Mouse (Mus musculus) E14TG2a.4 (cell line): ENCODE results near the gene Prss48.

Experiments used
- H3K27me3 ChIP-seq: 2 replicates; pipeline ENCODE4 v1.6.1; 2014; ENCODE audit warnings: low read length, control low read depth; ENCODE audit not compliant: insufficient read depth
- H3K36me3 ChIP-seq: 2 replicates; pipeline ENCODE4 v1.6.1; 2014; ENCODE audit warnings: low read length, control low read depth; ENCODE audit not compliant: insufficient read depth
- H3K4me1 ChIP-seq: replicated peaks from 2 replicates; pipeline ENCODE4 v1.6.1; 2014; ENCODE audit warnings: low read depth, low read length, control low read depth
- H3K4me3 ChIP-seq: replicated peaks from 2 replicates; pipeline ENCODE4 v1.5.1; 2014; ENCODE audit warnings: mild to moderate bottlenecking, low read length
- H3K9me3 ChIP-seq: 2 replicates; pipeline ENCODE4 v1.6.1; 2014; ENCODE audit warnings: low read length, control low read depth
- CTCF ChIP-seq: conservative IDR thresholded peaks from 2 replicates; pipeline ENCODE4 v1.5.1; 2014; ENCODE audit warnings: low read length
- NANOG ChIP-seq: IDR thresholded peaks from 2 replicates; pipeline ENCODE4 v1.6.1; 2014; ENCODE audit warnings: borderline replicate concordance, low read length, mixed read lengths
- POU5F1 ChIP-seq: IDR thresholded peaks from 2 replicates; pipeline ENCODE4 v1.6.1; 2014; ENCODE audit warnings: low read length, borderline replicate concordance

Gene Prss48

DNA sequence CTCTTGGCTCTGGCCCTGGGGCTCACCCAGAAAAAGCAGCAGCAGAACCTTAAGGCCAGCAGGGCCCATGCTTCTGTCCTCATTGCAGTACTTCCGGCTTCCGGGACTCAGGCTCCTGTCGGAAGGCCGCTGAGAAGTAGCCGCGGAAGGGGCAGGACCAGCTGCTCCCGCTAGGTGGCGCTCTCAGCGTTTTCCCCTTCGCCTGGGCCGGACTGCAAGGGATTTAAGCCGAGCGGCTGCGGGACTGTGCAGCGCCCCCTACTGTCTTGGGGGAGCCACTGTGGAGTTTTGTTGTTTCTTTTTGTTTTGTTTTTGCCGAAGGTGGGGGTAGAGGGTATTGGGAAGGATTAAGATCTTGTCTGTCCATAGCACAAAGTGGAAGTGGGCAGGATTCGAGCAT, at the start of gene Prss48:
TSS of gene Prss48 (minus strand) at position 69 of the 400 bp plus-strand sequence.
- Histone ChIP-seq H3K4me3 (peak within 1 kb of the TSS; percentile 73), H3K36me3 (peaks cover 15% of the 10 kb centered on the region), H3K4me1 (peaks cover 52% of the 10 kb centered on the region), H3K27me3 (no peaks in the 10 kb centered on the region), H3K9me3 (peaks cover 12% of the 10 kb centered on the region)
- TF ChIP-seq CTCF (peak; percentile 98), POU5F1 (no peak)

DNA sequence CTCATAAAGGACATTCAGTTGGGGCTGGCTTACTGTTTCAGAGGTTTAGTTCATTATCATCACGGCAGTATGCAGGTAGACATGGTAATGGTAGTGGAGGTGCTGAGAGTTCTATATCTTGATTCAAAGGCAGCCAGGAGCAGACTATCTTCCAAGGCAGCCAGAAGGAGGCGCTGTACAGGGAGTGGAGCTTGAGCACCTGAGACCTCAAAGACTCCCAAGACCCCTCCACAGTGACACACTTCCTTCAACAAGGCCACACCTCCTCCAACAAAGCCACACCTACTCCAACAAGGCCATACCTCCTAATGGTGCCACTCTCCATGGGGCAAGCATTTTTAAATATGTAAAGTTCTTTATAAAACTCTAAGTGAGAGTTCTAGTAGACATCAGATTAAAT, 46.8 kb upstream of the Prss48 start:
- Histone ChIP-seq H3K4me3 (no peak overlapping the region), H3K27me3 (no peaks in the 10 kb centered on the region), H3K9me3 (peaks cover 9% of the 10 kb centered on the region), H3K4me1 (no peaks in the 10 kb centered on the region), H3K36me3 (peaks cover 10% of the 10 kb centered on the region)
- no peak for TF ChIP-seq NANOG
- TF ChIP-seq CTCF, result peak; percentile 17; the same call in 1 of the 2 replicates
- TF ChIP-seq POU5F1, result no peak

DNA sequence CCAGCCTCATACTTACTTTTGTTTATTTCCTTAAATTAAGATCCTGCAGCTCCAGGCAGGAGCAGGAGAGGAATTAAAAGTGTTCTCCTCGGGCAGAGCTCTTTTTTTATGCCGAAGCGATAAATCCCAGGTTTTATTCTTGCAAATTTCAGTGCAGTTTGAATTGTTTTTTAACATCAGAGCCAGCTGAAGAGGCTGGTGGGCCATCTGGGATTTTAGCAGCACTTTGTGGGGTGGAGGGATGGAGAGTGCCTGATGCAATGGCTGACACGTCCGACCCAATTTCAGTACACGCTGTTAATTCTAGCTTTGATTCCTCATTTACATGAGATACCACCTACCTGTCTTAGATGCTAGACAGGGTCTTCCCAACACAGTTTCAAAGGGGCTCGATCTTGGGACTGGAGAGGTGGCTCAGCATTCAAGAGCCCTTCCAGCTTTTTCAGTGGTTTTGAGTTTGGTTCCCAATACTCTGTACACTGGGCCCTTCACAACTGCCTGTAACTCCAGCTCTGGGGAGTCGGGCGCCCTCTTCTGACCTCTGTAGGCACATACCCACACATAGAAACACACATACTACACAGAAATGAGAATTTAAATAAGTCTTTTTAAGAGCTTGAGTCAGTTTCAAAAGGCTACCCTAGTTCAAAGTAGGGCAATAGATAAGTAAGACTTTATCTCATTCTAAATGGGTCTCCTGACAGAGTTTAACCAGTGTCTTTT, 45.6 kb upstream of the Prss48 start:
- Histone ChIP-seq H3K36me3 (peaks cover 13% of the 10 kb centered on the region), H3K4me3 (no peak overlapping the region), H3K27me3 (no peaks in the 10 kb centered on the region), H3K9me3 (peaks cover 9% of the 10 kb centered on the region), H3K4me1 (no peaks in the 10 kb centered on the region)
- no peak for TF ChIP-seq POU5F1
- peak; percentile 61 for TF ChIP-seq CTCF

DNA sequence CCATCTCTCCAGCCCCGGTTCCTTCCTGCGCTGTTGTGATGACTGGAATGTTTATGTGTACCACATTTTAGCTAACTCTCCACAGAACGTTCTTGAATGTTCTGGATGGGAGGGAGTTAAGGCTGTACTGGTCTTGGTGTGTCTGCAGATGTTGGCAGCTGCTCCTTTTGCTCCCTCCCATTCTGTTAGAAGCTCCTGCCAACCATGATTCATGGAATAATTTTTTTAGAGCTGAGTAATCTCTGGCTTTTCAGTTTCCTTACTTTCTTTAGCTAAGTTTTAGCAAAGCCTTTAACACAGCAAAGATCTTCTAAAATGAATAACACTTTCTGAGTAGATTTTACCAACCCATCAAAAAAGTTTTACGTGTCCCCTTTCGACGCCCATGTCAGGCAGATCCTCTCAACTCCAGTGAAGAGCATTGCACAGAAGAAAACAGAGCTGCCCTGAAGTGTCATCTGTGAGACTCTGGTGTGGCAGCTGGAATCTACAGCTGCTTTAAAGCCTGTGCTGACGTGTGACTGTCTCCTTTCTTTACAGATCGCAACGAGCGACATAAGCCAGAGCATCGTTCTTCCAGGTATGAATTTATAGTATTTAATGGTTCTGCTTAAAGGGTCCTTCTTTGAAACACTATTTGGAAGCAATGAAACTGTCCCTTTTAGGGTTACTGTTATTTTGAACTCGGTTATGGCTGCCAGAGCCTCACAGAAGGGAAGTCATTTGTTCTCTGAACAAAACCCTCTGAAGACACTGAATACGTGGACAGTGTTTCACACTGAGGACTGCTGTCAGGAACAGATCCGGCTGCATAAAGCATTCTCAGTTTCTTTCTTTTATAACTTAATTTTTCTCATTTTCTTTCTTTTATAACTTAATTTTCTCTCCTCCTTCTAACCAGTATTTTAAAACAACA, 38.3 kb upstream of the Prss48 start:
- Histone ChIP-seq H3K4me1 (no peaks in the 10 kb centered on the region), H3K9me3 (peaks cover 17% of the 10 kb centered on the region), H3K27me3 (no peaks in the 10 kb centered on the region), H3K4me3 (no peak overlapping the region), H3K36me3 (peaks cover 14% of the 10 kb centered on the region)
- TF ChIP-seq NANOG, result no peak
- TF ChIP-seq POU5F1, result no peak
- TF ChIP-seq CTCF, result no peak

DNA sequence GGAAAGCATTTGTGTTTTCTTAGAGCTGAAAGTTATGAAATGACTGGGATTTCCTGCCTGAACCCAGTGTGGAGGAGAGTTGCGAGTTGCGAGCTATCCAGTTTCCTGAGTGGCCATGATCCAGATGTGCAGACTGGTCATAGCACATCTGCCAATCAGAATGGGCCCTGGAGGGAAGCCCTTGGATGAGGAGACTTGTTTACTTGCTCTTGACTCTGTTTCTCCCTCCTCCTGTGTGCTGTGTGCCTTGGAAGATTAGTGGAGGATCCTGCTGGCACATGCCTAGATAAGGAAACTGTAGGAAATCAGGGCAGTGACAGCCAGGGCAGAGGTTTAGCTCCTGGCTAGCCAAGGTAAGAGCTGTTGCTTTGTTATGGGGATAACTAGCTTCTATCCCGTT, 36.4 kb upstream of the Prss48 start:
- Histone ChIP-seq H3K4me3 (no peak overlapping the region), H3K4me1 (peaks cover 6% of the 10 kb centered on the region), H3K36me3 (peaks cover 14% of the 10 kb centered on the region), H3K9me3 (peaks cover 17% of the 10 kb centered on the region), H3K27me3 (no peaks in the 10 kb centered on the region)
- TF ChIP-seq CTCF (no peak), POU5F1 (no peak), NANOG (no peak)

DNA sequence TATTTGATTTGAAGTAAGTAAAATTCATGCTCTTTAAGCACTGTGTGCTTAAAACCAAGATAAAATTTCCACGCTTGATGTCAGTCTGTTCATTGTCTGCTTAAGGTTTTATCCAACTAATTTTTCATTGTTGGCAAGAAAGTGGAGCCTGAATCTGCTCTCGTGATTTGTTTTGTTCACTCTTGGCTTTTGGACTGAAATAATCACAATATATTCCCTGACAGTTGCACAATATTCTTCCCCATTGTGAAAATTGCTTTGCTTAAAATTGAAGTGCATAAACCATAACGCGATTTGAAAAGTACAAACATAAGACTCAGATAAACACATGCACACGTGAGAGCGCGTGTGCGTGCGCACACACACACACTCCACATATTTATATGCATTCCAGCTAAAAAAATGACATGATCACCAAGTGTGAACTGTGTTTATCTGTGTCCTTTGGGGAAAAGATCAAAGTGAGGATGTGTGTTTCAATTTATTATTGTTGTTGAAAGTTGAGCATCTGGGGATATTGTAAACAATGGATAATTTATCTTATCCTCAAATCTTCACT, 35.7 kb upstream of the Prss48 start:
- TF ChIP-seq NANOG (no peak), POU5F1 (no peak), CTCF (no peak)
- Histone ChIP-seq H3K36me3 (peaks cover 11% of the 10 kb centered on the region), H3K4me1 (peaks cover 12% of the 10 kb centered on the region), H3K27me3 (no peaks in the 10 kb centered on the region), H3K4me3 (no peak overlapping the region), H3K9me3 (peaks cover 17% of the 10 kb centered on the region)

DNA sequence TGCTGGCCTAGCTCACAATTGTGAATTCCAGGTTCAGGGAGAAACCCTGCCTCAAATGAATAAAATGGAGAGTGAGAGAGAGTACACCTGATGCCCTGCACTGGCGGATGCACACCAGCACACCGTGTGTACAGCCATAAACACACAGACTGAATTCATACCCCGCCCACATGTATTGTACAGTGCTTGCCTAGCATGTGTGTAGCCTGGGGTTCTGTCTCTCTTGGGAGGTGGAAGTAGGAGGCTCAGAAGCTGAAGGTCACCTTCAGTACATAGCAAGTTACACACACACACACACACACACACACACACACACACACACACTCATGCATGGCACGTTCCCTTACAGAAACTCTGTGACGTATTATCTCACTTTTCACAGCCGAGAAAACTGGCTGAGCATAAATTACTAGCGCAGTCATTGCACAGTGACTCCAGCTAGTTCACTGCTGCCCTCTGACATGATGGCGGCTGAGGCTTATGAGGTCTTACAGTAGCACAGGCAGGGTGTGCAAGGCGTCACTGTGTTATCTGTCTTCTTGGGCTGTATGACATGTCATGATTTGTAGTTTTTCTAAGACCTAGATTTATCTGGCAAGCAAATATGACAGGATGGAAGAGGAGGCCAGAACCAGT, 31.3 kb upstream of the Prss48 start:
- Histone ChIP-seq H3K4me3 (no peak overlapping the region), H3K9me3 (peaks cover 7% of the 10 kb centered on the region), H3K36me3 (peaks cover 11% of the 10 kb centered on the region), H3K27me3 (no peaks in the 10 kb centered on the region), H3K4me1 (peaks cover 15% of the 10 kb centered on the region)
- TF ChIP-seq NANOG, result no peak
- TF ChIP-seq CTCF, result no peak
- TF ChIP-seq POU5F1, result no peak

DNA sequence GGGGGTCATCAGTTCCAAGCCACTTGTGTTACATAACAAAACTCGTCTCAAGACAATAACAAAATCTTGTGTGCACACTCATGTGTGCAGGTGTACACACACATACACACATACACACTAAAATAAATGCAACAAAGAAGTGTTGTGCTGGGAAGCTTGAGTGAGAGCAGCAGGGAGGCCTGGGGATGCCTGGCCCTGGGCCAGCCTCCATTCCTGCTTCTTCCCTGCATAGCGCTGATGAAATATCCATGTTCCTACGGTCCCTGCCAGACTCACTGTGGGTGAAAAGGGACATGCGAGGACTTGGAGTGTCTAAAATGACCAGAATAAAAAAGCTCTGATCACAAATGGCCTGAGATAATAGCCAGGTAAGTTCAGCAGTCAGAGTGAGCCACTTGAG, 28.3 kb upstream of the Prss48 start:
- H3K27me3 ChIP-seq, result no peaks in the 10 kb centered on the region
- TF ChIP-seq POU5F1, result no peak
- no peak for TF ChIP-seq CTCF
- no peak for TF ChIP-seq NANOG
- H3K4me1 ChIP-seq, result peaks cover 15% of the 10 kb centered on the region
- H3K9me3 ChIP-seq, result peaks cover 4% of the 10 kb centered on the region; the same call in 1 of the 2 replicates
- H3K36me3 ChIP-seq, result peaks cover 4% of the 10 kb centered on the region; the same call in 1 of the 2 replicates
- no peak overlapping the region for H3K4me3 ChIP-seq
